Mouse (Mus musculus) MEL (cell line): ENCODE measurements around the gene Arsg. TPM values are rescaled to one million over a fixed set of nuclear protein-coding genes. Genes with fewer than 3 reads are reported as not detected.

Experiments
- DNase-seq: peaks from one replicate; pipeline ENCODE4 v3.0.0; 2011; ENCODE audit warnings: low read depth, low spot score
- H3K27ac ChIP-seq: 2 replicates; pipeline ENCODE4 v1.5.1; 2012; ENCODE audit warnings: low read depth, mild to moderate bottlenecking, control low read depth, low read length, moderate library complexity; ENCODE audit not compliant: control insufficient read depth
- H3K27me3 ChIP-seq, 2 experiments: fragments of 150-350 bp in 1 of 2; sonication (generic) in 1 of 2; 2 replicates each; pipeline ENCODE4 v1.6.1; 2012; ENCODE audit warnings: low read length in 2 of 2, mild to moderate bottlenecking in 2 of 2, improper control_type of control experiment in 1 of 2, moderate library complexity in 1 of 2; ENCODE audit not compliant: insufficient read depth in 2 of 2, control insufficient read depth in 1 of 2
- H3K36me3 ChIP-seq, 2 experiments: 2 replicates each; pipeline ENCODE4 v1.6.1; 2012 to 2014; ENCODE audit warnings: low read length in 2 of 2, improper control_type of control experiment in 1 of 2, inconsistent platforms in 1 of 2, mild to moderate bottlenecking in 1 of 2; ENCODE audit not compliant: insufficient read depth in 2 of 2, control insufficient read depth in 1 of 2
- H3K4me1 ChIP-seq, 2 experiments: fragments of 150-350 bp in 1 of 2; sonication (generic) in 1 of 2; 2 replicates each; pipeline ENCODE4 v1.6.1; 2012; ENCODE audit warnings: low read length in 2 of 2, improper control_type of control experiment in 1 of 2, mild to moderate bottlenecking in 1 of 2; ENCODE audit not compliant: insufficient read depth in 2 of 2, control insufficient read depth in 1 of 2
- H3K4me3 ChIP-seq, 2 experiments: fragments of 150-350 bp in 1 of 2; sonication (generic) in 1 of 2; 2 replicates each; pipeline ENCODE4 v1.5.1; 2012; ENCODE audit warnings: low read depth in 2 of 2, low read length in 2 of 2, mild to moderate bottlenecking in 2 of 2, moderate library complexity in 2 of 2, control low read depth in 1 of 2, improper control_type of control experiment in 1 of 2; ENCODE audit not compliant: control insufficient read depth in 1 of 2, insufficient read depth in 1 of 2
- H3K79me2 ChIP-seq: 2 replicates; pipeline ENCODE4 v1.6.1; 2012; ENCODE audit warnings: mild to moderate bottlenecking, low read length, moderate library complexity; ENCODE audit not compliant: control insufficient read depth, poor library complexity, insufficient read depth
- H3K9ac ChIP-seq: 2 replicates; pipeline ENCODE4 v1.6.1; 2012; ENCODE audit warnings: low read depth, mild to moderate bottlenecking, control low read depth, low read length, moderate library complexity; ENCODE audit not compliant: control insufficient read depth, poor library complexity, severe bottlenecking
- H3K9me3 ChIP-seq: fragments of 150-350 bp; sonication (generic); replicated peaks from 2 replicates; pipeline ENCODE4 v1.6.1; 2012; ENCODE audit warnings: mild to moderate bottlenecking, low read length, improper control_type of control experiment, moderate library complexity; ENCODE audit not compliant: insufficient read depth
- CHD1 ChIP-seq: IDR thresholded peaks from 2 replicates; pipeline ENCODE4 v1.6.1; 2012; ENCODE audit warnings: low read depth, mild to moderate bottlenecking, inconsistent platforms, low read length, improper control_type of control experiment
- E2F4 ChIP-seq: IDR thresholded peaks from 2 replicates; pipeline ENCODE4 v1.6.1; 2011; ENCODE audit warnings: low read depth, low read length, improper control_type of control experiment, borderline replicate concordance
- ELF1 ChIP-seq: IDR thresholded peaks from 2 replicates; pipeline ENCODE4 v1.6.1; 2014; ENCODE audit warnings: low read depth, mild to moderate bottlenecking, inconsistent platforms, low read length, improper control_type of control experiment, moderate library complexity
- ETS1 ChIP-seq: IDR thresholded peaks from 2 replicates; pipeline ENCODE4 v1.6.1; 2012; ENCODE audit warnings: low read depth, mild to moderate bottlenecking, inconsistent platforms, low read length, improper control_type of control experiment, moderate library complexity
- GATA1 ChIP-seq: IDR thresholded peaks from 2 replicates; pipeline ENCODE4 v1.6.1; 2011; ENCODE audit warnings: low read depth, low read length, improper control_type of control experiment
- HCFC1 ChIP-seq: IDR thresholded peaks from 2 replicates; pipeline ENCODE4 v1.6.1; 2012; ENCODE audit warnings: low read depth, mild to moderate bottlenecking, inconsistent platforms, low read length, improper control_type of control experiment, moderate library complexity
- JUND ChIP-seq: IDR thresholded peaks from 2 replicates; pipeline ENCODE4 v1.6.1; 2011; ENCODE audit warnings: low read depth, mild to moderate bottlenecking, improper control_type of control experiment, low read length
- KAT2A ChIP-seq: conservative IDR thresholded peaks from 2 replicates; pipeline ENCODE4 v1.6.1; 2012; ENCODE audit warnings: low read depth, low read length, improper control_type of control experiment, inconsistent platforms
- MAFK ChIP-seq: IDR thresholded peaks from 2 replicates; pipeline ENCODE4 v1.6.1; 2011; ENCODE audit warnings: low read depth, mild to moderate bottlenecking, low read length, improper control_type of control experiment, borderline replicate concordance
- MAX ChIP-seq: IDR thresholded peaks from 2 replicates; pipeline ENCODE4 v1.6.1; 2011; ENCODE audit warnings: low read length, improper control_type of control experiment
- MEF2A ChIP-seq: IDR thresholded peaks from 2 replicates; pipeline ENCODE4 v1.6.1; 2014; ENCODE audit warnings: low read depth, mild to moderate bottlenecking, inconsistent platforms, low read length, improper control_type of control experiment; ENCODE audit not compliant: poor library complexity, insufficient replicate concordance, severe bottlenecking; ENCODE audit errors: extremely low read depth
- MXI1 ChIP-seq: IDR thresholded peaks from 2 replicates; pipeline ENCODE4 v1.6.1; 2011; ENCODE audit warnings: mild to moderate bottlenecking, low read depth, low read length, improper control_type of control experiment
- MYB ChIP-seq: IDR thresholded peaks from 2 replicates; pipeline ENCODE4 v1.6.1; 2011; ENCODE audit warnings: mild to moderate bottlenecking, low read depth, low read length, improper control_type of control experiment
- MYC ChIP-seq: IDR thresholded peaks from 2 replicates; pipeline ENCODE4 v1.6.1; 2011; ENCODE audit warnings: low read depth, mild to moderate bottlenecking, low read length, improper control_type of control experiment, moderate library complexity
- NELFE ChIP-seq: IDR thresholded peaks from 2 replicates; pipeline ENCODE4 v1.6.1; 2011; ENCODE audit warnings: low read depth, low read length, improper control_type of control experiment
- NRF1 ChIP-seq: IDR thresholded peaks from 2 replicates; pipeline ENCODE4 v1.6.1; 2014; ENCODE audit warnings: low read depth, mild to moderate bottlenecking, inconsistent platforms, low read length, improper control_type of control experiment, moderate library complexity; ENCODE audit not compliant: poor library complexity, insufficient read depth, severe bottlenecking
- POLR2A ChIP-seq, 2 experiments: IDR thresholded peaks; 2 replicates each; pipeline ENCODE4 v1.6.1; 2011 to 2012; ENCODE audit warnings: low read length in 2 of 2, mild to moderate bottlenecking in 2 of 2, control low read depth in 1 of 2, improper control_type of control experiment in 1 of 2, low read depth in 1 of 2, moderate library complexity in 1 of 2; ENCODE audit not compliant: control insufficient read depth in 1 of 2, insufficient read depth in 1 of 2, poor library complexity in 1 of 2
- RAD21 ChIP-seq: IDR thresholded peaks from 2 replicates; pipeline ENCODE4 v1.6.1; 2011; ENCODE audit warnings: mild to moderate bottlenecking, low read depth, low read length, improper control_type of control experiment
- SIN3A ChIP-seq: IDR thresholded peaks from 2 replicates; pipeline ENCODE4 v1.6.1; 2012; ENCODE audit warnings: low read length, improper control_type of control experiment, inconsistent platforms
- SMC3 ChIP-seq: IDR thresholded peaks from 2 replicates; pipeline ENCODE4 v1.6.1; 2011; ENCODE audit warnings: low read depth, low read length, improper control_type of control experiment
- TAL1 ChIP-seq: IDR thresholded peaks from 2 replicates; pipeline ENCODE4 v1.6.1; 2012; ENCODE audit warnings: mild to moderate bottlenecking, inconsistent platforms, low read length, moderate library complexity, mixed read lengths
- TBP ChIP-seq: IDR thresholded peaks from 2 replicates; pipeline ENCODE4 v1.8.0; 2011; ENCODE audit warnings: low read depth, low read length, improper control_type of control experiment
- USF1 ChIP-seq: IDR thresholded peaks from 2 replicates; pipeline ENCODE4 v1.6.1; 2014; ENCODE audit warnings: low read depth, mild to moderate bottlenecking, inconsistent platforms, low read length, improper control_type of control experiment, moderate library complexity
- USF2 ChIP-seq, 2 experiments: IDR thresholded peaks; 2 replicates each; pipeline ENCODE4 v1.6.1; 2011 to 2012; ENCODE audit warnings: improper control_type of control experiment in 2 of 2, low read length in 2 of 2, borderline replicate concordance in 1 of 2, inconsistent platforms in 1 of 2, low read depth in 1 of 2, mild to moderate bottlenecking in 1 of 2; ENCODE audit not compliant: insufficient read depth in 1 of 2
- ZKSCAN1 ChIP-seq: IDR thresholded peaks from 2 replicates; pipeline ENCODE4 v1.6.1; 2012; ENCODE audit warnings: low read depth, mild to moderate bottlenecking, inconsistent platforms, low read length, improper control_type of control experiment, moderate library complexity
- ZMIZ1 ChIP-seq: IDR thresholded peaks from 2 replicates; pipeline ENCODE4 v1.6.1; 2012; ENCODE audit warnings: low read depth, mild to moderate bottlenecking, inconsistent platforms, low read length, improper control_type of control experiment, moderate library complexity
- ZNF384 ChIP-seq: IDR thresholded peaks from 2 replicates; pipeline ENCODE4 v1.6.1; 2012; ENCODE audit warnings: low read depth, mild to moderate bottlenecking, inconsistent platforms, low read length, improper control_type of control experiment
- polyA plus RNA-seq, 2 experiments: library from polyadenylated mRNA; stranded (reverse) in 1 of 2; unstranded in 1 of 2; fragments of >175 nt in 1 of 2; fragments of >200 nt in 1 of 2; gene quantifications; 2 replicates each; pipeline versions ENCODE4 v1.2.1 to v1.2.4; 2012; ENCODE audit warnings: low replicate concordance in 2 of 2, low read depth in 1 of 2; ENCODE audit not compliant: insufficient read length in 2 of 2, insufficient read depth in 1 of 2, missing spikeins in 1 of 2
- total RNA-seq: library from RNA; depleted of rRNA; stranded (reverse); fragments of 300-350 nt; gene quantifications from 2 replicates; pipeline ENCODE4 v1.2.3, GENCODE M21; 2012

The Arsg gene
- total and polyA plus RNA-seq, 3 experiments, result 3.9 to 5.2 TPM; not detected in 1

DNA sequence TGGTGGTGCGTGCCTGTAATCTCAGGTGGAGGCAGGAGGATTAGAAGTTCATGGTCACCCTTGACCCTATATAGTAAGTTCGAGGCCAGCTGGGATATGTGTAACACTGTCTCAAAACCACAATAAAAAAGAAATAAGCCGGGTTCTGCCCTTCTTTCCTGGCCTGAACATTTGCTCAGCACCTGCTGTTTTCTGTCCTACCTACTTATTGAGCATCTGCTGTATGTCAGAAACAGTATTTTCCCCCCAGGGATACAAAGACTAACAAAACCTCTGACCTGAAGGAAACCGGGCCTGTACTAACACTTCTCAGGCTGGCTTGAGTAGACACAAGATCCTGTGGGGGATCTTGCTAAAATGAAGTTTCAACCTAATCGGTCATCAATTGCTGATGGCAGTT, 63.8 kb downstream of the Arsg start:
- no peak for DNase-seq
- H3K9me3 ChIP-seq, result no peaks in the 10 kb centered on the region
- H3K79me2 ChIP-seq, result no peaks in the 10 kb centered on the region
- no peaks in the 10 kb centered on the region for H3K4me1 ChIP-seq
- H3K27ac ChIP-seq, result no peak overlapping the region
- H3K4me3 ChIP-seq, result no peak overlapping the region
- TF ChIP-seq NELFE, result no peak
- TF ChIP-seq ZKSCAN1, result no peak
- TF ChIP-seq MAX, result no peak
- TF ChIP-seq MXI1, result no peak
- no peak for TF ChIP-seq NRF1
- TF ChIP-seq ZNF384, result no peak
- TF ChIP-seq KAT2A, result no peak
- no peak for TF ChIP-seq RAD21
- no peak for TF ChIP-seq CHD1
- TF ChIP-seq E2F4, result no peak
- no peak for TF ChIP-seq JUND
- no peak for TF ChIP-seq MYC
- TF ChIP-seq SMC3, result no peak
- no peak for TF ChIP-seq GATA1
- TF ChIP-seq MYB, result no peak
- no peak for TF ChIP-seq POLR2A (IDR thresholded peaks at IDR 0.05; ENCODE audit: control insufficient read depth in 1 of 2, insufficient read depth in 1 of 2, low read depth in 1 of 2, low read length in 2 of 2, poor library complexity in 1 of 2)
- no peak for TF ChIP-seq HCFC1
- TF ChIP-seq TBP, result no peak
- no peak for TF ChIP-seq TAL1
- no peak for TF ChIP-seq ETS1
- TF ChIP-seq, all 39 proteins: peak for 0
- no peaks in the 10 kb centered on the region for H3K36me3 ChIP-seq
- no peak overlapping the region for H3K9ac ChIP-seq
- no peaks in the 10 kb centered on the region for H3K27me3 ChIP-seq

DNA sequence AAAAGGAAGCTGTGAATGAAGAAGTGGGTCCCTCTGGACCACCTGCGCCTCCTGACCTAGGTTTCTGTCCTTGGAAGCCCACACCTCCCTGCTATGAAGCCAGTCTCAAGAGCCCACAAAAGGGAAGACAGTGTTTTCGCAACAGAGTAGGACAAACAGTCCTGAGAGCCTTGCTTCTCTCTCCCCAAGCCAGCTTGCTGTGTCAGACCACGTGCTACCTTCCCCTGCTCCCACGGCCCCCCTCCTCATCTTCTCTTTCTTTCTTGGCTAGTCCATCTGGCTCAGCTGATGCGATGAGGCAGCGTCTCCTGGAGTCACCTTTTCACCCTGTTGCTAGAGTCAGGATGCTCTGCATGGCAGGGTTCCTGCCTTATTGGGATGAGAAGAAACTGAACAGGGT, 66.1 kb downstream of the Arsg start:
- DNase-seq, result no peak
- TF ChIP-seq HCFC1 (no peak), KAT2A (no peak), NRF1 (no peak), MYC (no peak), MEF2A (no peak), SIN3A (no peak), TBP (no peak), USF1 (no peak), MAFK (no peak), USF2 (IDR thresholded peaks at IDR 0.05; ENCODE audit: borderline replicate concordance in 1 of 2, insufficient read depth in 1 of 2, low read depth in 1 of 2, low read length in 2 of 2) (no peak), POLR2A (IDR thresholded peaks at IDR 0.05; ENCODE audit: control insufficient read depth in 1 of 2, insufficient read depth in 1 of 2, low read depth in 1 of 2, low read length in 2 of 2, poor library complexity in 1 of 2) (no peak), ELF1 (no peak), ZMIZ1 (no peak), CHD1 (no peak)
- TF ChIP-seq, all 39 proteins: peak for 0
- Histone ChIP-seq H3K27ac (no peak overlapping the region), H3K27me3 (no peaks in the 10 kb centered on the region), H3K79me2 (no peaks in the 10 kb centered on the region), H3K9me3 (no peaks in the 10 kb centered on the region), H3K4me3 (no peak overlapping the region), H3K4me1 (no peaks in the 10 kb centered on the region; a peak in 1 of 4 replicates), H3K36me3 (no peaks in the 10 kb centered on the region), H3K9ac (no peak overlapping the region)
